Mouse (Mus musculus) MEL (cell line): ENCODE results near the gene Epb41l4b. TPM values are rescaled to one million over a fixed set of nuclear protein-coding genes. Genes with fewer than 3 reads are reported as not detected.

ENCODE experiments used
- DNase-seq: peaks from one replicate; pipeline ENCODE4 v3.0.0; 2011; ENCODE audit warnings: low read depth, low spot score
- H3K27ac ChIP-seq: 2 replicates; pipeline ENCODE4 v1.5.1; 2012; ENCODE audit warnings: low read depth, mild to moderate bottlenecking, control low read depth, low read length, moderate library complexity; ENCODE audit not compliant: control insufficient read depth
- H3K27me3 ChIP-seq, 2 experiments: fragments of 150-350 bp in 1 of 2; sonication (generic) in 1 of 2; 2 replicates each; pipeline ENCODE4 v1.6.1; 2012; ENCODE audit warnings: low read length in 2 of 2, mild to moderate bottlenecking in 2 of 2, improper control_type of control experiment in 1 of 2, moderate library complexity in 1 of 2; ENCODE audit not compliant: insufficient read depth in 2 of 2, control insufficient read depth in 1 of 2
- H3K36me3 ChIP-seq, 2 experiments: 2 replicates each; pipeline ENCODE4 v1.6.1; 2012 to 2014; ENCODE audit warnings: low read length in 2 of 2, improper control_type of control experiment in 1 of 2, inconsistent platforms in 1 of 2, mild to moderate bottlenecking in 1 of 2; ENCODE audit not compliant: insufficient read depth in 2 of 2, control insufficient read depth in 1 of 2
- H3K4me1 ChIP-seq, 2 experiments: fragments of 150-350 bp in 1 of 2; sonication (generic) in 1 of 2; 2 replicates each; pipeline ENCODE4 v1.6.1; 2012; ENCODE audit warnings: low read length in 2 of 2, improper control_type of control experiment in 1 of 2, mild to moderate bottlenecking in 1 of 2; ENCODE audit not compliant: insufficient read depth in 2 of 2, control insufficient read depth in 1 of 2
- H3K4me3 ChIP-seq, 2 experiments: fragments of 150-350 bp in 1 of 2; sonication (generic) in 1 of 2; 2 replicates each; pipeline ENCODE4 v1.5.1; 2012; ENCODE audit warnings: low read depth in 2 of 2, low read length in 2 of 2, mild to moderate bottlenecking in 2 of 2, moderate library complexity in 2 of 2, control low read depth in 1 of 2, improper control_type of control experiment in 1 of 2; ENCODE audit not compliant: control insufficient read depth in 1 of 2, insufficient read depth in 1 of 2
- H3K79me2 ChIP-seq: 2 replicates; pipeline ENCODE4 v1.6.1; 2012; ENCODE audit warnings: mild to moderate bottlenecking, low read length, moderate library complexity; ENCODE audit not compliant: control insufficient read depth, poor library complexity, insufficient read depth
- H3K9ac ChIP-seq: 2 replicates; pipeline ENCODE4 v1.6.1; 2012; ENCODE audit warnings: low read depth, mild to moderate bottlenecking, control low read depth, low read length, moderate library complexity; ENCODE audit not compliant: control insufficient read depth, poor library complexity, severe bottlenecking
- H3K9me3 ChIP-seq: fragments of 150-350 bp; sonication (generic); replicated peaks from 2 replicates; pipeline ENCODE4 v1.6.1; 2012; ENCODE audit warnings: mild to moderate bottlenecking, low read length, improper control_type of control experiment, moderate library complexity; ENCODE audit not compliant: insufficient read depth
- E2F4 ChIP-seq: IDR thresholded peaks from 2 replicates; pipeline ENCODE4 v1.6.1; 2011; ENCODE audit warnings: low read depth, low read length, improper control_type of control experiment, borderline replicate concordance
- EP300 ChIP-seq, 2 experiments: IDR thresholded peaks; 2 replicates each; pipeline ENCODE4 v1.6.1; 2011; ENCODE audit warnings: improper control_type of control experiment in 2 of 2, low read length in 2 of 2, low read depth in 1 of 2, mild to moderate bottlenecking in 1 of 2
- ETS1 ChIP-seq: IDR thresholded peaks from 2 replicates; pipeline ENCODE4 v1.6.1; 2012; ENCODE audit warnings: low read depth, mild to moderate bottlenecking, inconsistent platforms, low read length, improper control_type of control experiment, moderate library complexity
- GATA1 ChIP-seq: IDR thresholded peaks from 2 replicates; pipeline ENCODE4 v1.6.1; 2011; ENCODE audit warnings: low read depth, low read length, improper control_type of control experiment
- MAFK ChIP-seq: IDR thresholded peaks from 2 replicates; pipeline ENCODE4 v1.6.1; 2011; ENCODE audit warnings: low read depth, mild to moderate bottlenecking, low read length, improper control_type of control experiment, borderline replicate concordance
- MYB ChIP-seq: IDR thresholded peaks from 2 replicates; pipeline ENCODE4 v1.6.1; 2011; ENCODE audit warnings: mild to moderate bottlenecking, low read depth, low read length, improper control_type of control experiment
- MYC ChIP-seq: IDR thresholded peaks from 2 replicates; pipeline ENCODE4 v1.6.1; 2011; ENCODE audit warnings: low read depth, mild to moderate bottlenecking, low read length, improper control_type of control experiment, moderate library complexity
- NRF1 ChIP-seq: IDR thresholded peaks from 2 replicates; pipeline ENCODE4 v1.6.1; 2014; ENCODE audit warnings: low read depth, mild to moderate bottlenecking, inconsistent platforms, low read length, improper control_type of control experiment, moderate library complexity; ENCODE audit not compliant: poor library complexity, insufficient read depth, severe bottlenecking
- POLR2A ChIP-seq, 2 experiments: IDR thresholded peaks; 2 replicates each; pipeline ENCODE4 v1.6.1; 2011 to 2012; ENCODE audit warnings: low read length in 2 of 2, mild to moderate bottlenecking in 2 of 2, control low read depth in 1 of 2, improper control_type of control experiment in 1 of 2, low read depth in 1 of 2, moderate library complexity in 1 of 2; ENCODE audit not compliant: control insufficient read depth in 1 of 2, insufficient read depth in 1 of 2, poor library complexity in 1 of 2
- POLR2AphosphoS2 ChIP-seq: IDR thresholded peaks from 2 replicates; pipeline ENCODE4 v1.6.1; 2011; ENCODE audit warnings: low read length, improper control_type of control experiment
- RAD21 ChIP-seq: IDR thresholded peaks from 2 replicates; pipeline ENCODE4 v1.6.1; 2011; ENCODE audit warnings: mild to moderate bottlenecking, low read depth, low read length, improper control_type of control experiment
- RCOR1 ChIP-seq: IDR thresholded peaks from 2 replicates; pipeline ENCODE4 v1.6.1; 2012; ENCODE audit warnings: low read depth, mild to moderate bottlenecking, inconsistent platforms, low read length, improper control_type of control experiment
- SIN3A ChIP-seq: IDR thresholded peaks from 2 replicates; pipeline ENCODE4 v1.6.1; 2012; ENCODE audit warnings: low read length, improper control_type of control experiment, inconsistent platforms
- SMC3 ChIP-seq: IDR thresholded peaks from 2 replicates; pipeline ENCODE4 v1.6.1; 2011; ENCODE audit warnings: low read depth, low read length, improper control_type of control experiment
- TAL1 ChIP-seq: IDR thresholded peaks from 2 replicates; pipeline ENCODE4 v1.6.1; 2012; ENCODE audit warnings: mild to moderate bottlenecking, inconsistent platforms, low read length, moderate library complexity, mixed read lengths
- TCF12 ChIP-seq: IDR thresholded peaks from 2 replicates; pipeline ENCODE4 v1.6.1; 2014; ENCODE audit warnings: low read depth, mild to moderate bottlenecking, inconsistent platforms, low read length, improper control_type of control experiment, moderate library complexity
- USF1 ChIP-seq: IDR thresholded peaks from 2 replicates; pipeline ENCODE4 v1.6.1; 2014; ENCODE audit warnings: low read depth, mild to moderate bottlenecking, inconsistent platforms, low read length, improper control_type of control experiment, moderate library complexity
- ZC3H11A ChIP-seq: IDR thresholded peaks from 2 replicates; pipeline ENCODE4 v1.6.1; 2012; ENCODE audit warnings: low read depth, mild to moderate bottlenecking, inconsistent platforms, low read length, improper control_type of control experiment
- polyA plus RNA-seq, 2 experiments: library from polyadenylated mRNA; stranded (reverse) in 1 of 2; unstranded in 1 of 2; fragments of >175 nt in 1 of 2; fragments of >200 nt in 1 of 2; gene quantifications; 2 replicates each; pipeline versions ENCODE4 v1.2.1 to v1.2.4; 2012; ENCODE audit warnings: low replicate concordance in 2 of 2, low read depth in 1 of 2; ENCODE audit not compliant: insufficient read length in 2 of 2, insufficient read depth in 1 of 2, missing spikeins in 1 of 2
- total RNA-seq: library from RNA; depleted of rRNA; stranded (reverse); fragments of 300-350 nt; gene quantifications from 2 replicates; pipeline ENCODE4 v1.2.3, GENCODE M21; 2012

Epb41l4b gene
- total and polyA plus RNA-seq, 3 experiments = not detected

DNA sequence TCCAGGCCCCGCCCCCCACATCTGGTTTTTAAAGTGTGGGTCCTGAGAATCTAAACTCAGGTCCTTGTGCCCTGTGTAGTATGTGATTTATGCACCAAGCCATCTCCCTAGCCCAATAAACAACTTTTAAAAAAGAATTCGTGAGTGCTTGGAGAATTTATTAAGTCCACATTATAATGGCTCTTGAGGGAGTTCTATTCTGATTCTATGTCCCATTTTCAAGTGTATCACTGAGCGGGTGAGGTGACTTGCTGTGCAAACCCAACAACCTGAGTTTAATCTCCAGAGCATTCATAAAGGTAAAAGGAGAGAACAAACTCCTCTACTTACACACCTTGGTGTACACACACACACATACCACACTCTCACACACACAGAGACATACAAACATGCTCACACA is 25.4 kb upstream of the Epb41l4b start:
- Histone ChIP-seq H3K36me3 (no peaks in the 10 kb centered on the region), H3K27ac (no peak overlapping the region), H3K9me3 (no peaks in the 10 kb centered on the region), H3K79me2 (no peaks in the 10 kb centered on the region), H3K9ac (no peak overlapping the region), H3K27me3 (peaks cover 0 to 2% of the 10 kb centered on the region in 2 experiments; a peak in 1 of 4 replicates), H3K4me1 (peaks cover 0 to 8% of the 10 kb centered on the region in 2 experiments; a peak in 2 of 4 replicates), H3K4me3 (no peak overlapping the region)
- no peak for TF ChIP-seq RAD21
- TF ChIP-seq RCOR1 = no peak
- no peak for TF ChIP-seq E2F4
- TF ChIP-seq MYC = no peak
- TF ChIP-seq SMC3 = no peak
- TF ChIP-seq POLR2AphosphoS2 = no peak
- no peak for TF ChIP-seq ETS1
- TF ChIP-seq SIN3A = no peak
- no peak for TF ChIP-seq POLR2A (IDR thresholded peaks at IDR 0.05; ENCODE audit: control insufficient read depth in 1 of 2, insufficient read depth in 1 of 2, low read depth in 1 of 2, low read length in 2 of 2, poor library complexity in 1 of 2)
- TF ChIP-seq MAFK = no peak
- no peak for TF ChIP-seq ZC3H11A
- no peak for DNase-seq

DNA sequence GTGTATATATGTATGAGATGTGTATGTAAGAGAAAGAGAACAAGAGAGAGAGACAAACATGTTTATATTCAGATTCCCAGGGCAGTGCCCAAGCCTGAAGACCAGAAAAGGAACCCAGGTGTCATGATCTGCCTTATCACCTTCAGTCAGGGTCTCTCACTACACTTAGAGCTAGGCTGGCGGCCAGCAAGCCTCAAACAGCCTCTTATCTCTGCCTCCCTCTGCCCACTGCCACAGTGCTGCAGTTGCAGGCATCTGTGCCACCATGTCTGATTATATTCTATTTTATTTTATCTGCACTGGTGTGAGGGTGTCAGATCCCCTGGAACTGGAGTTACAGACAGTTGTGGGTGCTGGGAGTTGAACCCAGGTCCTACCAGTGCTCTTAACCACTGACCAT is 25.0 kb upstream of the Epb41l4b start:
- DNase-seq = peak; percentile 63
- TF ChIP-seq EP300 (IDR thresholded peaks at IDR 0.05; ENCODE audit: low read depth in 1 of 2, low read length in 2 of 2) = peak; percentile 79 to 81
- TF ChIP-seq USF1 = 0 out of 2 replicates have a peak, but pooled peaks have one; percentile 10
- peak; percentile 48; the same call in 1 of the 2 replicates for TF ChIP-seq RCOR1
- TF ChIP-seq MYB = 0 out of 2 replicates have a peak, but pooled peaks have one; percentile 34
- TF ChIP-seq ETS1 = no peak; the same call in 1 of the 2 replicates
- peak; percentile 76 for TF ChIP-seq GATA1
- peak; percentile 81 for TF ChIP-seq TCF12
- TF ChIP-seq MAFK = no peak
- peak; percentile 64 for TF ChIP-seq TAL1
- TF ChIP-seq SIN3A = no peak
- no peak for TF ChIP-seq NRF1

More for the DNA sequence above, 25.0 kb upstream of the Epb41l4b start:
- Histone ChIP-seq H3K9ac (no peak overlapping the region), H3K9me3 (no peaks in the 10 kb centered on the region), H3K36me3 (no peaks in the 10 kb centered on the region), H3K27me3 (peaks cover 0 to 2% of the 10 kb centered on the region in 2 experiments; a peak in 1 of 4 replicates), H3K27ac (no peak overlapping the region), H3K4me3 (no peak overlapping the region), H3K79me2 (no peaks in the 10 kb centered on the region), H3K4me1 (peaks cover 0 to 8% of the 10 kb centered on the region in 2 experiments; a peak in 2 of 4 replicates)
